9 mouse cellular contexts compared by ENCODE assay signal in the genomic region with DNA sequence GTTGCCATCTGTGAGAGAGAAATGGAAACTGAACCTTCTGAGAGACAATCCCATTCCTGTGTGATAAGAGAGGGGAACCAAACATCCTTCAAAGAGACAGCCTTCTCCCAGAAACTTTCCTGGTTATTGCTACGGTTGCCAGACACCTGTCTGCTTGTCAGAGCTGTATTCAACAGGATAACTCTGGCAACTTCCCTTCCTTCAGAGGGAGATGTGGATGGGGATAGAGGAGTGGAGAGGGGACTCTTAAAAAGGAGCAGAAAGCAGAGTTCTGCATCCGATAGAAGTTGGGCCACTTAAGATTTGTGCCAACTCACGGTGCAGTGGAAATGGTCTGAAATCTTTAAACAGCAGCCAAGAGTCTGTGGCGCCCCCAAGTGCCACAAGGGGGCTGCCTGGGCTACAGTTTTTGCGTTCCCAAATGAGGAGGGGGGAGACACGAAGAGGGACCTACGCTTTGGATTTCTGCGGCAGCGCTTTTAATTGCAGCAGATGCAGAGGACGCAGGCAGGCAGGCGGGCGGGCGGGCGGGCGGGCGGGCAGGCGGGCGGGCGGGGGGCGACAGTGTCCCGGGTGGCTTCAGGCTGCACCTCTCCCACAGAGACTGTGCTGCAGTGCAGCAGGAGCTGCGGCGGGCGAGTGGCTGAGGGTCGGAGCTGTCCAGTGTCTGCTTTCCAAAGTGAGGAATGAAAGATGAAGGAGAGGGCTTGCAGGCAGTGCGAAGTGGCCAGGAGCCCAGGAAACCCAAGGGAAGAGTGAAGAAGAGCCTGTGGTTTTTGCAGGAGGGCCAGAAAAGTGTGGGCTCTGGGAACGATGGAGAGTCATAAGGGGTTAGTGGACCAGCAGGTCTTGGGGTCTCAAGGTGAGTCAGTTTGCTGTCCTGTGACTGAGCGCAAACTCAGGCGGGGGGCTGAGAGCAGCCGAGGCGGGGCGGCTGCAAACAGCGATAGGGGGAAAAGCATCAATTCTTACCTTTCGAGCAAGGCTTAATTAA. TPM values are rescaled to one million over a fixed set of nuclear protein-coding genes. Genes with fewer than 3 reads are reported as not detected.
A peak's percentile ranks its signal among the peaks of the same experiment; 100 is the strongest.
DNase-seq lines count a peak whose midpoint lies in the region; ATAC-seq lines count a peak whose summit lies in the region.
"Had no signal": no experiment of that assay in that cellular context is flagged by ENCODE, and none has a peak within 500 bp of the region (broad histone marks: within the 10 kb centered on the region; RNA-seq: fewer than 3 reads in every experiment).

No protein-coding gene starts in this region.

- H3K36me3 ChIP-seq in hindbrain, embryonic 14.5 days (replicated peaks; ENCODE audit: control insufficient read depth, insufficient read depth) = peaks cover 84% of the 10 kb centered on the region
- H3K36me3 ChIP-seq in midbrain, embryonic 13.5 days = peaks cover 78% of the 10 kb centered on the region

- 52% methylated on average over 34 of the region's 34 CpGs for WGBS in hindbrain, embryonic 14.5 days
- WGBS in midbrain, embryonic 13.5 days = 44% methylated on average over 34 of the region's 34 CpGs

- ATAC-seq in hindbrain, embryonic 14.5 days (ENCODE audit: low FRiP score) = no peak
- ATAC-seq in midbrain, embryonic 13.5 days = no peak

- peak overlapping the region; percentile 22 for H3K4me3 ChIP-seq in hindbrain, embryonic 14.5 days (replicated peaks; ENCODE audit: low read length)
- peak overlapping the region; percentile 32 for H3K4me3 ChIP-seq in midbrain, embryonic 13.5 days (replicated peaks)

- H3K27ac ChIP-seq in hindbrain, embryonic 14.5 days = no peak overlapping the region
- H3K27ac ChIP-seq in midbrain, embryonic 13.5 days = peak overlapping the region; percentile 51; the same call in 1 of the 2 replicates

- no peaks in the 10 kb centered on the region for H3K9me3 ChIP-seq in hindbrain, embryonic 14.5 days (ENCODE audit: control insufficient read depth, low read length)
- peaks cover 18% of the 10 kb centered on the region; the same call in 1 of the 2 replicates for H3K9me3 ChIP-seq in midbrain, embryonic 13.5 days

- H3K4me2 ChIP-seq in hindbrain, embryonic 14.5 days (replicated peaks) = peak overlapping the region; percentile 44
- H3K4me2 ChIP-seq in midbrain, embryonic 13.5 days (replicated peaks) = peak overlapping the region; percentile 52

- no peak overlapping the region for H3K9ac ChIP-seq in hindbrain, embryonic 14.5 days
- peak overlapping the region; percentile 49; the same call in 1 of the 2 replicates for H3K9ac ChIP-seq in midbrain, embryonic 13.5 days (replicated peaks)

- DNase-seq in heart, adult 11 months = peak; percentile 66
- no peak for DNase-seq in heart, adult 18-20 months
- peak; percentile 72 for DNase-seq in embryo, embryonic 10.5 days (ENCODE audit: low spot score)
- DNase-seq in hindbrain, embryonic 14.5 days (ENCODE audit: low spot score) = no peak
- no peak for DNase-seq in right cerebral cortex, postnatal 36 days (ENCODE audit: low spot score in 2 of 2)
- no peak for DNase-seq in adrenal gland, adult 8-10 months
- DNase-seq in ovary, postnatal 36 days (ENCODE audit: low spot score) = no peak

- H3K4me1 ChIP-seq in hindbrain, embryonic 14.5 days (replicated peaks; ENCODE audit: control insufficient read depth, insufficient read depth, low read length) = no peaks in the 10 kb centered on the region; the same call in 1 of the 2 replicates
- peaks cover 13% of the 10 kb centered on the region; the same call in 1 of the 2 replicates for H3K4me1 ChIP-seq in midbrain, embryonic 13.5 days (replicated peaks)

- no peaks in the 10 kb centered on the region for H3K27me3 ChIP-seq in hindbrain, embryonic 14.5 days (ENCODE audit: control insufficient read depth, insufficient read depth, low read length)
- H3K27me3 ChIP-seq in midbrain, embryonic 13.5 days = peaks cover 9% of the 10 kb centered on the region; the same call in 1 of the 2 replicates

RNA-seq across cellular contexts. Expression of gene Rtl1, which starts 12.6 kb away (rescaled TPM):
- total RNA-seq in heart, adult 18-20 months (2021) = under 1 TPM in 1 of 2 experiments, not detected in 1; 0.05 TPM
- 1.4 and 1.8 TPM in 2 replicates for polyA plus RNA-seq in hindbrain, embryonic 14.5 days (2014; fragmentation: Nextera tagmentation; extraction: Ambion mirVana)
- 1.5 and 1.6 TPM in 2 replicates for polyA plus RNA-seq in midbrain, embryonic 13.5 days (2015; fragmentation: Nextera tagmentation; extraction: Ambion mirVana)
- 1 to 10 TPM; 3.1 to 5.6 (median 4.7) TPM for total RNA-seq in adrenal gland, adult 8-10 months (2022)
- total RNA-seq: neutrophil, adult 5-6 weeks had no signal

Comparison
In these comparisons a context has a peak if more than half of its experiments do, and no peak if none do; other contexts are left out.
1. DNase-seq: peak in heart, adult 11 months (single experiment) and embryo, embryonic 10.5 days (single experiment); none in heart, adult 18-20 months (0 of 2), hindbrain, embryonic 14.5 days (single experiment), right cerebral cortex, postnatal 36 days (0 of 2), adrenal gland, adult 8-10 months (single experiment) and ovary, postnatal 36 days (single experiment).